Mouse (Mus musculus) urinary bladder, postnatal 0 days (tissue): ENCODE measurements around the gene OR5BS1P. TPM values are rescaled to one million over a fixed set of nuclear protein-coding genes. Genes with fewer than 3 reads are reported as not detected.

ENCODE experiments used
- microRNA-seq: library from miRNA; unstranded; fragments of <30 nt; microRNA quantifications from one replicate; pipeline ENCODE4, GENCODE M21; 2016
- polyA plus RNA-seq: library from polyadenylated mRNA; unstranded; fragments of >200 nt; fragmentation: Nextera tagmentation; extraction: Ambion mirVana; gene quantifications from 2 replicates; pipeline ENCODE4 v1.2.1, GENCODE M21; 2015

OR5BS1P gene
- polyA plus RNA-seq, result not detected in 2 replicates

DNA sequence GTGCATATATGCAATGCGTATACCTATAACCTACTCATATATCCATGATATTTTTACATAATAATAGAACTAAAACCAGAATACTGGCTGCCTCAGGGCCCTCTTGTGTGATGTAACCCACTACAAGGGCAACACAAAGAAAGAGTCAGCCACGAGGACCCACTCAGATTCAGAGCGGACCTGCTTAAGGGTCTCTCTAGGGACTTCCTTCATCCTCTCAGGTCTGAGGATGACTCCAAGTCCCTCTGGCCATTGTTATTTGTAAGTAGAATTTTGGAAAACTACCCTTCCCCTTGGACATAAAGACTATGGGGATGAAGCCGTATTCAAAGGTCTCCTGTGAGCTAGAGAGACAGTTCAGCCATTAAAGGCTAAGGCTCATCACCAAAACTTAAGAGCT, at the start of gene OR5BS1P:
Gene OR5BS1P, plus strand, starts transcription at position 301 of the 400 bp plus-strand sequence.

GRCm38 (mm10) chr15:98430925-98431324, 38.8 kb upstream of the OR5BS1P start, which contains the start of gene Olfr282:
TSS of gene Olfr282 (plus strand) at chr15:98431225.

DNA sequence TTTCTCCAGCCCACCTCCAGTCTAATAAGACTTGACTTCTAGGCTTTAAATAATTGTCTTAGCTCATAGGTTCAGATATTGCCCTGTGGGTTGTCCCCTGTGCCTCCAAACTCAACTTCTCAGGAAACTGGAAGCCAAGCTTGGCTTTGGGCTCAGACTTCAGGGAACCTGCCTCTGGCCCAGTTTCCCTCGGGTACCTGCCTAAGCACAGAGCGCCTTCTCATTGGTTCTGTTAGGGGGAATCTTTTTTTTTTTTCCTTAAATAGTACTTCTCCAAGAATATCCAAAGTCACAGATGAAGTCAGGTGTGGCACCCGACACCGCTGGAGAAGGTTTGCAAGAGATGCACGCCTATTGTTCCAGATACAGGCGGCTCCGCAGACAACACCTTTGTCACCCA, 17.4 kb upstream of the OR5BS1P start, which contains the start of gene Olfr281:
Gene Olfr281, plus strand, starts transcription at position 301 of the 400 bp plus-strand sequence.

GRCm38 (mm10) chr15:98482701-98483100, 13.0 kb downstream of the OR5BS1P start, which contains the start of gene Lalba:
TSS of gene Lalba (minus strand) at chr15:98482721.

GRCm38 (mm10) chr15:98492102-98492501, 22.4 kb downstream of the OR5BS1P start, which contains the start of gene Olfr279:
TSS of gene Olfr279 (plus strand) at chr15:98492402.

Small RNA genes within 50 kb of the gene (microRNA-seq; reads per million reads assigned to microRNA genes)
- not detected for gene Mir1291

Other genes starting within 250 kb of the OR5BS1P start
- not detected in 2 replicates for gene Gm44579, start 248.9 kb upstream of the OR5BS1P start, polyA plus RNA-seq
- gene Olfr287, start 248.8 kb upstream of the OR5BS1P start, polyA plus RNA-seq, result not detected in 2 replicates
- gene Olfr286, start 235.4 kb upstream of the OR5BS1P start, polyA plus RNA-seq, result not detected in 2 replicates
- not detected in 2 replicates for gene H1fnt, start 212.6 kb upstream of the OR5BS1P start, polyA plus RNA-seq
- 1.3 and 1.5 TPM in 2 replicates for gene Zfp641, start 173.7 kb upstream of the OR5BS1P start, polyA plus RNA-seq
- not detected in 2 replicates for gene Olfr285, start 152.5 kb upstream of the OR5BS1P start, polyA plus RNA-seq
- gene Olfr284, start 128.9 kb upstream of the OR5BS1P start, polyA plus RNA-seq, result not detected in 2 replicates
- gene Olfr283, start 89.0 kb upstream of the OR5BS1P start, polyA plus RNA-seq, result not detected in 2 replicates
- gene Olfr282, start 38.7 kb upstream of the OR5BS1P start, polyA plus RNA-seq, result not detected in 2 replicates
- gene Olfr281, start 17.3 kb upstream of the OR5BS1P start, polyA plus RNA-seq, result not detected in 2 replicates
- not detected in 2 replicates for gene Lalba, start 12.8 kb downstream of the OR5BS1P start, polyA plus RNA-seq
- gene Olfr279, start 22.5 kb downstream of the OR5BS1P start, polyA plus RNA-seq, result not detected in 2 replicates
- gene Kansl2, start 64.4 kb downstream of the OR5BS1P start, polyA plus RNA-seq, result 47.3 and 47.6 TPM in 2 replicates
- gene Ccnt1, start 101.0 kb downstream of the OR5BS1P start, polyA plus RNA-seq, result 26.1 and 27.2 TPM in 2 replicates
- gene 4930415O20Rik, start 101.1 kb downstream of the OR5BS1P start, polyA plus RNA-seq, result not detected in 2 replicates
- 5.0 and 5.8 TPM in 2 replicates for gene Adcy6, start 140.2 kb downstream of the OR5BS1P start, polyA plus RNA-seq
- 17.3 and 20.5 TPM in 2 replicates for gene Cacnb3, start 160.9 kb downstream of the OR5BS1P start, polyA plus RNA-seq
- gene Ddx23, start 193.0 kb downstream of the OR5BS1P start, polyA plus RNA-seq, result 11.6 and 12.9 TPM in 2 replicates
- gene Rnd1, start 207.6 kb downstream of the OR5BS1P start, polyA plus RNA-seq, result 0.63 and 1.3 TPM in 2 replicates
- gene Ccdc65, start 238.3 kb downstream of the OR5BS1P start, polyA plus RNA-seq, result 4.9 and 5.3 TPM in 2 replicates